Mouse (Mus musculus) adrenal gland, adult 8-10 months (tissue): ENCODE results near the gene 1700029J07Rik. TPM values are rescaled to one million over a fixed set of nuclear protein-coding genes. Genes with fewer than 3 reads are reported as not detected.

ENCODE experiments used
- DNase-seq: peaks from one replicate; pipeline ENCODE4 v3.0.0; 2022
- total RNA-seq, 4 experiments: library from RNA; stranded (reverse); gene quantifications; 2 replicates each; pipeline ENCODE4 v1.2.4; 2022

1700029J07Rik gene
- 1 to 10 TPM; 2.0 to 4.5 (median 3.5) TPM for total RNA-seq

DNA sequence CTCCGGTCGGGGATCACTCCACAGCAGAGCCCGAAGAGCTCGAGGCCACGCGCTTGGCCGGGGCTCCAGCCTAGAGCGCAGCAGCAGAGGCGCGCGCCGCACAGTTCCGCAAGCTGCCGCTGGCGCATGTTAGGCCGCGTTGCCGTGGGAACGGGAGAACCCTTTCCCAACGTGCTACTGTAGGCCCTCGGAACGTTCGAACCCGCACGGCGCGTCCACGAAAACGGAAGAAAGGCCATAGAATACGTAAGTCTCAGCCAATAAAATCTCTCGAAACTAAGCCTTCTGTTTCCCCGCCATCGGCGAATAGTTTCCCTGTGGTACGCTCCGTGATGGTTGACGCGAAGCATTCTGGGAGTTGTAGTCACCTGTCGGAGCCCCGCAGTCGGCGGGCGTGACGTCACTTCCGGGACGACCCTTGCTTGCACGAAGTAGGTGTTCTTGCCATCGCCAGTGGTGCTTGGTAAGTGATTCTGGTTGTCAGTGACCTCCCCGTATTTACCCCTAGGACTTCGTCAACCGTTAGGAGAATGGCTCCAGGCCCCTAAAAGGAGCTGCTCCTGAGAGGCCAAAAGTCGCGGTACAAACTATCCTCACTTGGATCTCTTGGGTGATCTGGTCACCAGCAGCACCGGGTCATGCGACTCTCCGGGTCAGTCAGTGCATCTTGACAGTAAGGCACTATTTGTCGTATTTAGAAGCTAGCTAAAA, at the start of gene 1700029J07Rik, which contains the start of gene Ufsp2:
TSS of gene 1700029J07Rik (minus strand) at position 127 of the 711 bp plus-strand sequence.
TSS of gene Ufsp2 (plus strand) at position 403 of the 711 bp plus-strand sequence.
- DNase-seq = peak; percentile 96

DNA sequence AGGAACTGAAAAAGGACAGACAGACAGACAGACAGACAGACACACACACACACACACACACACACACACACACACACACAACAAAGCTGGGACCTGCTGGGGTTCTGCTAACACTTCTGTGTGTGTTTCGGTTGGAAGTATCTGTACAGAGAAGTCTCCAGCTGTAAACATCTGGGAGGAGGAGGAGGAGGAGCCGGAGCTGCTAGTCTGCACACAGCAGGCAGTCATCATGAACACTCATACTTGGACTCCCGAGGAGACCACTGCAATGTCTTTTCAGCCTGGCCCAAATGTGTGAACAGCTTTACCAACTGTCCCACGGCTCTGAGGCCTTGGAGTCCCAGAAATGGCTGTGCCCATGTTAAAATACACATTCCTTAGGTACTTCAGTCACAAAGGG, 49.3 kb upstream of the 1700029J07Rik start:
- DNase-seq = no peak

DNA sequence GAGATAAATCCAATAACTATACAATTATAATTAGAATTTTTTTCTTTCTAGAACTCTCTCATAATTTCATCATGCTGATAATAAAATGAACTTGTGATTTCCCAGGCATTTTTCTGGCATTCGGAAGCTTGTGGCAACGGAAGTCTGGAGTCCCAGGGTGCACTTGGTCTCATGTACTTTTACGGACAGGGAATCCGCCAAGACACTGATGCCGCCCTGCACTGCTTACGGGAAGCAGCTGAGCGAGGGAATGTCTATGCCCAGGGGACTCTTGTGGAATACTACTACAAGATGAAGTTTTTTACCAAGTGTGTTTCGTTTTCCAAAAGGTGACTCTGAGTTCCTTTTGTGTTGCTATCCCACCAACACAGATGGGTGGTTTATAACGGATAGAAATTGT, 47.7 kb upstream of the 1700029J07Rik start:
- no peak for DNase-seq

DNA sequence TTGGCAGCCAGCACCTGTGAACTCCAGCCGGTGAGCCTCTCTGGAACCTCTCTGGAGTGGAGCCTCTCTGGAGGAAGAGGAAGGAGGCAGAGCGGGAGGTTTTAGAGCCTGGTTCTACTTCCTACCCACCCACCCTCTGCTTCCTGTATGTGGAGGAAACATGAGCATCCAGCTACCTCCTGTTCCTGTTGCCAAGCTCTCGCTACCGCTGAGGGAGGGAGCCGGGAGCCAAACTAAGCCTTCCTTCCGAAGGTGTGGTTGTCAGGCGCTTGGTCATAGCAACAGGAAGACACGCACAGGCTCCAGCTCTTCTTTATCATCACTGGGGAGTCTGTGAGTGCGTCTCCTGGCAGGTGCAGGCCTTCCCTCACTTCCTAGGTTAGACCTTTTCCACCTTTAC, 47.2 kb upstream of the 1700029J07Rik start:
- no peak for DNase-seq

DNA sequence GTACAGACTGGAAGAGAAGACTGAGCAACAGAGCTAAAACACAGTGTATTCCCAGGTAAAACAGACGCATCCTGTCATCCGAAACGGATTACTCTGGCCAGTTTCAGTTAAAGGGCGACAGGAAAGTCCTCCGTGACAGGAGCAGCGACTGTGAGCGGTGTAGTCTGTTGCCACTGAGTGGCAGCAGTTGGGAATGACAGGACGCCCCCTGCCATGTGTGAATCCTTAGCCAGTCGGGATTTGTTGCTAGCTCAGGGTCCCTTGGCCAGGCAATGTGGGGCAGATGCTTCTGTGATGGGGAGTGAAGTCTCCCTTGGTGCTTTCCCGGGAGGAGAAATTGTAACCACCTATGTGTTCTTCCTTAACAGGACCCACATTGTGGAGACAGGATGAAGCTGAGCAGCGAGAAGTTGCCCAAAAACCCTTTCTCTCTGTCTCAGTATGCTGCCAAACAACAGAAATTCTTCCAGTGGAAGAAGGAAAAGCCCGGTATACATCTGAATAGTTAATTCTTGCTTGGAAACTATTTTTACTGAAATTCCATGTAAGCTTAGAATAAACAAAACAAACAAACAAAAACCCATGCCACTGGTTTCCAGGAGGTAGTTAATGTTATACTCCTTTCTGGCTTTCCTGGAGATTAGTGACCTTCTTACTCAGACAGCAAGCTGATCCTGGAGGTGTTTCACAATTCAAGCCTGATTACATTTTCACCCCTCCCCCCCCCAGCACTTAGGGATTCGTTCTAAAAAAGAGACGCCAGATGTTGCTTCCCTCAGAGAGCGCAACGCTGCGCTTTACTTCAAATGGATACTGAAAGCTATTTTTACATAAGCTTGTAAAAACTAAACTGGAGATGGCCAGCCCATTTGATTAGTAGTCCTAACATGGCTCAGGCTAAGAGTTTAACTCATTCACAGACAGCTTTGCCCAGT, 36.0 kb upstream of the 1700029J07Rik start:
- DNase-seq = no peak

DNA sequence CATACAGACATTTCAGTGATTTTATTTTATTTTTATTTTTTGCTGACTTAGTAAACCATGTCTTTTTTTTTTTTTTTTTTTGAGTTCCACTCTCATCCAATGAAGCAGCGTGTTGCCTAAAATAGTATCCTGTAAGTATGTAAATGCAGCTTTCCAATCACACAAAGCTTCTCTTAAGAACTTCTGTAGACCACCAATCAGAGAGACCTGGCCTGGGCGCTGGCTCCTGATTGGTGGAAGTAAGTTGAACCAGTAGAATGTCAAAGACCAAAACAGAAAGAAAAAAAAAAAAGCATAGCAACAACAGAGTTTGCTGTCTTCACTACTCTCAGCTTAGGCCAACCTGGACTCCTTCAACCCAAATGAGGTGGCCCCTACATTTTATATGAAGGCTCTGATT, 35.3 kb upstream of the 1700029J07Rik start:
- DNase-seq = no peak

DNA sequence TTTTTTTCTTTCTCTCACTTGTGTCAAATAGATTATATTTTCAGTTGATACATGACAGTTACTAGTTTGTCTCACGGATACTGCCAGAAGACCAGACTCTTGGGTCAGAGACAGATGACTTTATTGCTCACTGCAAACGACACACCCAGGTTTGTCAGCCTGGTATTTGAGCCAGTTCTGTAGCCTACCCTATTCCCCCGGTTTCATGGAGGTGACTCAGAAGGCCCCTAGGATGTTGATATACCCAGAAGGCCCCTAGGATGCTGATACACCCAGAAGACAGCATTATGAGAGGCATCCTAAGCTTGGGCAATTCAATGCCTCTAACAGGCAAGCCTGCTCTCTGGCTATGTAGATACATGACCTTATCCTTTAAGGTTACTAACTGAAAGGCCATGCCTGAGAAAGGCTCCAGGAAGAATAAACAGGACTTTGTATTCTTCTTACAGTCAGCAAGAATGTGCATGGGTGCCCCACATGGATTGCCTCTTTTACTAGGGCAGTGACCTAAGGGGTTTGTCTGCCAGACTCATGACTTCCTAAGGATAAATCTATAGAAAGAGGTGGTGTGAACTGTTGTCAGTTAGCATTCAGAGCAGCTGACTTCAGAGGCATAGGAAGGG, 32.1 kb upstream of the 1700029J07Rik start:
- DNase-seq = no peak

DNA sequence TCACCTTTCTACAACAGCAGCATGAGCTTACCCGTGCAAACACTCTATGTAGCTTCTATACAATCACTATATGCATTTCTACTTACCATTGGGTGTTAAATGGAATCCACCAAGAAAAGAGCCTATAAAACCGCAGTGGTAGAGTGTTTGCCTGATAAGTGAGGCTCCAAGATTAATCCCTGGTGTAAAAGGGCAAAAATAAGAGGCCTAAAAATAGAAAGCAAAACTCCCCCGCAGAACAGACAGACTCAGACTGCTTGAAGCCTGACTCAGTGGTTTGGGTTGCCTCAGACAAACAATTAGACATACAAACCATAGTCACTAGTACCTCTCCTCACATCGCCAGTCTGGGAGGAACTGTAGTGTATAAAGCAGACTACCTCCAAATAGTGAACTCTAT, 30.5 kb upstream of the 1700029J07Rik start, which contains the start of gene Ankrd37:
TSS of gene Ankrd37 (minus strand) at position 112 of the 400 bp plus-strand sequence.
- DNase-seq = no peak

DNA sequence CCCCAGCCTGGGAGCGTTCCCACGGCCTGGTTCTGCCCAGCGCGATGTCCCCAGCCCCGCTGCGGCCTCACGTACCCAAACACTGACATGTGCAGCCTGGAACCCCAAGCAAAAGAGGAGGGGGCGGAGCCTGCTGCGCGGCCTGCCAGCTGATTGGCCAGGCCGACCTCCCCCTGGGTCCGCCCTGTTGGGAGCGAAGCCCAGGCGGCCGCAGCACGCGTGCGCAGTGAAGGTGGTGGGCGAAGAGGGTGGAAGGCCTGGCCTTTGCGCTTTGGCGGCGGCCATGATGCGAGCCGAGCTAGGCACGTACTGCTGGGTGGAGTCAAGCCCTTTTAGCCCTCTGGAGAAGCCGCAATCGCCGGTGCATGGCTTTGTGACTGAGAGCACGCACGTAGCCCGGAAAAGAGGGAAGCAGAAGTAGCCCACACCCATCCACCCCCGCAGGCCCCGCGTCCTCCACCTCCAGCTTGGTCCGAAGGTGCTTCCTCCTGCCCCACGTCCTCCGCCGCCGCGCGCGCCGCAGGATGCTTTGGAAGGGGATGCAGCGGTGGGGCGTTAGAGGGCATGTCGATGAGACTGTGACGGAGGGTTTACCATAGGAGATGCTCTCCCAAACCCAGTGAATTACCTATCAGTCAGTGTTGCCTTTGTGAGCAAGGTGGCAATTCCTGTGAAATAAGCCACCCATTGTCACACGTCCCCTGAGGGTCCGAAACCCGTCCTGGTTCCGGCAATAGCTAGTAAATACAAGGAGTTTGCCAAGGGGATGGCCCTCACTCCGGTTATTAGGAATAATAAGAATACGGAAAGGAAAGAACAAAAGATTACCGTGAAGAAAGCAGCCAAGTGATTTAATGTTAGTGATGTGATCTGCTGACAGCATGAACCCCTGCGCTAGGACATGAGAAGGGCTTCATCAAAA, 25.0 kb upstream of the 1700029J07Rik start:
- peak; percentile 98 for DNase-seq

DNA sequence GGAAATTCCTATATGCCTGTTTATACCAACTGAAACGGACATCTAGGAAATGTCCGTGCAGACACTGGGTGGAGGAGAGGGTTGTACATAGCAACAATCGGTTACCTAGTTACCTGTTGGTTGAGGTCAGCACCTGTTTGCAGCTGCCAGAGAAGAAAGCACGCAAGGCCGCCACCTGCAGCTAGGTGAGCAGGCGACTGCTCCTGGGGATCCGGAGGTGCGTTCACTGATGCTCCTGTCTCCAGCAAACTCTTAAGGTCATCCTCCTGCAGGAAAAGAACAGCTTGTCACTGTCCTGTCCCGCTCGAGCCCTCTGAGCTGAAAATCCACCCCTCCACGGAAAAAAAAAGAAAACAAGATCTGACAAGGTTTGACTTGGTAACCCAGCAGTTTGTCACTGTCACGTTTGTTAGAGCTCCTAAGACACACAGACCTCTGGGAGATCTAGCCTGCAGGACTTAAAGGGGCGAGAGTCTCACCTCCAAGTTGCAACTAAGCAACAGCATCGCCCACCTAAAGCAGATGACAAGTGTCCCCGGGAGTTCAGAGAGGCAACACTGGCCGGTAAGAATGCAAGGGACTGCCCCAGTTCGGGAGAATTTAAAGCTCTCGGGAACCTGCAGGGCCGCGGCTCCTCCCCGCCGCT, 24.2 kb upstream of the 1700029J07Rik start, which contains the start of gene Lrp2bp:
TSS of gene Lrp2bp (plus strand) at position 166 of the 646 bp plus-strand sequence.
- peak; percentile 10 for DNase-seq

DNA sequence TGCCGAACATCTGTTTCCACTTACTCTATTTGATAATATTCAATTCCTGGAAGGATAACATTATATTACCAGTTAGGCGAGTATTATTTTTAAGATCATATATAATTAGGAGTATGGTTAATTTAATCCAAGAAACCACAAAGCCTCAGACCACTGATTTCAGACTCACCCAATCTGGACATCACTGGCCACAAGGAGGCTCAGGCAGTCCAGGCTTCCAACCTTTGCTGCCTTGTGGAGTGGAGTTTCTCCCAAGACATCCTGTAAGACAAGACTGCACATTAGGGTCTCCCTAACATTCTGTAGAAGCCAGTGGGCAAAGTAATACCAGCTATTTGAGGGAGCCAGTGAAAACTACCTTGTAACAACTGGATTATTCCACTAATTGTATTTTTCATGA, 23.2 kb upstream of the 1700029J07Rik start:
- DNase-seq = no peak

DNA sequence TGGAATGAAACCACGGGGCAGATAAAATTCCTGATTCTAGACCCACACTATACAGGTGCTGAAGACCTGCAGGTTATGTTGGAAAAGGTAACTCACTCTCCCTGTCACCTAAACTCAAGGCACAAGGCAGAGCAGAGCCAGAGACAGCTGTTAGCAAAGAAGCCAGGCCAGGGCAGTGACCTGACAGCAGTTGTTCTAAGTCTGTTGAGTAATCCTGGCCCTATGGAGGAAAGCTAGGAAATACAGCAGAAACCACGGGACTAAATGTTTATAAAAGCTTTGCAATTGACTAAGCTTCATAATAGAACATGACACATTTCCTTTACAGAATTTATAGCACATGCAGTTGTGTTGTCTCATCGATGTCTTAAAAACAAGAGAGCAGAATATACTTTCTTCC, 20.5 kb upstream of the 1700029J07Rik start:
- DNase-seq = no peak

DNA sequence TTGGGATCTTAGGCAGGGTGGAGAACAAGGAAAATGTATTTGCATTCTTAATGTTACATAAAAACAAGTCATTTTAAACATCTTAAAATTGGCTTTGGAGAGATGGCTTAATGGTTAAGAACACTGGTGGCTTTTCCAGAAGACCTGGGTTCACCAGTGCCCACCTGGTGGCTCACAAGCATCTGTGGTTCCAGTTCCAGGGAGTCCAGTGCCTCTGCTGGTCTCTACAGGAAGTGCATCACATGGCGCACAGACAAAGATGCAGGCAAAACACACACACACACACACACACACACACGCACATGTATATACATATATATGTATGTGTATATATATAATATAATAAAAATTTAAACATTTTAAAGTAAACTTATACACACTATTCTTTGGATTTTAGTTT, 19.1 kb upstream of the 1700029J07Rik start:
- no peak for DNase-seq

DNA sequence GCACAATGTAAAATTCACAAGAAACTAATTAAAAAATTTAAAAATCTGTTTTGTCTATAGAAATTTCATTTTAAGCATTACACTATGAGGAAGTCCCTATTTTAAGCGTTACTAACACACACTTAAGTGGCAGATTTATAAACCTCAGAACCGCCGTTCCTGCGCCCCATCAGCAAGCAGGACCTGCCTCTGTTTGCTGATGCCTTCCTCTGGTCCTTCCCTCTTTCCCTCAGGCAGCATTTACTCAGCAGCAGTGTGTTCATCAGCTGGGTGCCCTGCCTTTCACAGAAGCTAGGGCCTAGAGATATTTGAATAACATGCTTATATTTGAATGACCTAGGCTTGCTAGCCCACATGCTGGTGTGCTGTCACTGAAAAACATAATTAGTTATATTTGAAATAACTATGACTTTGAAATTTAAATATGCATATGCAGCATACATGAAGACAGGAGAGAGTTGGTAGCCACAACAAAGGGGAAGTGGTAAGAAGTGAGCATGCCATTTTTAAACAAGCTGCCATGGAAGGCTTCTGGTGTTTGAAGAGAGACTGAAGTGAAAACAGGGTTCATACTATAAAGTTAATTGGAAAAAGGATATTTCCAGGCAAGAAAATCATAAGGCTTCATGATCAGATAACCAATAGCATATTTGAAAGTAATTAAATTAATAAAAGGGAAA, 15.7 kb upstream of the 1700029J07Rik start:
- DNase-seq = no peak

DNA sequence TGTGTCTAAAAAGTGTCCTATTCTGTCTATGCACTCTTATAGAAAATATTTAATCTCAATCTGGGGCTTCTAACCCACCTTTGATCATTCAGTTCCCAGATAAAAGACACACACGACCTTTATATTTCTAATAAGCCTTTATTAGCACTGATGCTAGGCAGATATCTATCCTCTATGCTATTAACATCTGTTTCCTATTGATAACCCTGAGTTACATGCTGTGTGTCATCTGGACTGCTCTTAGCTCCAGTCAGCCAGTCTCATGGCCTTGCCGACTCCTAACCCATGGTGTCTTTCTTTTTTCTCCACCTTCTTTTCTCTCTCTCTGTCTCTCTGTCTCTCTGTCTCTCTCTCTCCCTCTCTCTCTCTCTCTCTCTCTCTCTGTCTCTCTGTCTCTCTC, 13.1 kb upstream of the 1700029J07Rik start:
- no peak for DNase-seq

DNA sequence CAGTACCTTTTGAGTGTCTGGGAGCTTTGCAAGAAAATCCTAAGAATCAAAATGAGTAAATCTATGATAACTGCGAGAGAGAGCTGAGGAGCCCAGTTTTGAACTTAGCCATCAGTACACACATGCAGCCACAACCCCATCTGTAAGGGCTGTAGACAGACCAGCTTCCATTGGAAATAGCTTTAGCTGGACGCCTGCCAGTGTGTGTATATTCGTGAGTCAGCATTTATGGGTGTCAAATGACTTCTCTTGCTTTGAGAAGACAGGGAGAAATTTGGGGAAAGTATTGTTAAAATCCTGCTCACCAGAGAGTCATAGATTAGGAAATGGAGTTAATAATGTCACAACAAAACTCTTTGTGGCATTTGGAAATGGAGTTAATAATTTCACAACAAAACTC, 11.6 kb upstream of the 1700029J07Rik start:
- no peak for DNase-seq

DNA sequence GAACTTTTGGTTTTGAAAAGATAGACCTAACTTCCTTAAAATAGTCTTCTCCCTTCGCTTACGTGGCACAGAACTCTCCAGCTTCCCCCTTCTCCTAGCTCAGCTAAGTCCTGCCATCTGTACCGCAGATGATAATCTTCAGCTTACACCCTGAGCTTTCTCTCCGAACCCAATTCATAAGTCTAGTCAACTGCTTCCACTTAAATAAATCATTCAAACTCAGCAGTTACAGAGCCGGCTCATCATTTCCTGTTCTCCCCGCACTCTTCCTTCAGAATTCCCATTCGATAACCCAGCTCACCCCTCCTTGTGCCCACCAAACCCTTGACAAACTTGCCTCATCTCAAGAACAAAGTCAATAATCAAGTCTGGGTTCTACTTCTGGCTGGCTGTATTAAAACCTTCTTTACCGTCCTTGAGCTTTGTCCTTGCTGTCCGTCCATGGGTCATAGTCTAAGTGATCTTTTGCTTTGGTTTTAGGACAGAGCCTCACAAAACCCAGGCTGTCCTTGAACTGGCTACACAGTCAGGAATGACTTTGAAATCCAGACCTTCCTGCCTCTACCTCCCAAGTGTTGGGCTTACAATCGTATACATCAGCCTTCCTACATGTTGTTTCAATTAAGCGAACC, 901 bp upstream of the 1700029J07Rik start:
- no peak for DNase-seq

DNA sequence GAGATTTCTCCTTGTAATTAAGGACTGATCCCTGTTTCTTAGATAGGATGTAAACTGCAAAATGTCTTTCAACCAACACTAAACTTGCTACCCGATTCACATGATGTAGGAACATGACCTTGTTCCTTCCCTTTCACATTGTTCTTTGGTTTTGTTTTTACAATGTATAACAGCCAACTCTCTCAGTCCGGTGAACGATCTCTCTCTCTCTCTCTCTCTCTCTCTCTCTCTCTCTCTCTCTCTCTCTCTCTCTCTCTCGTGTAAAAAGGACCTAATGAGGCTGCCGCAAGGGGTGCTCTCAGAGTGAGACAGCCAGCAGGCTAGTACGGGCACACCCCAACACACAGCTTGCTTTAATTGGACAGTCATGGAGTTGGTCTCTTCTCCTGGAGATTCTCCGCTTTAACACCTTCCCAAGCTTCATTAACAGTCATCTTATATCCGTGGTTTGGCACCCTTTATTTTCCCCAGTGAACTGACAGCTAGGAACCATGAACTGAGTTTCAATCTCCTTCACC, 1.0 kb downstream of the 1700029J07Rik start:
- no peak for DNase-seq

DNA sequence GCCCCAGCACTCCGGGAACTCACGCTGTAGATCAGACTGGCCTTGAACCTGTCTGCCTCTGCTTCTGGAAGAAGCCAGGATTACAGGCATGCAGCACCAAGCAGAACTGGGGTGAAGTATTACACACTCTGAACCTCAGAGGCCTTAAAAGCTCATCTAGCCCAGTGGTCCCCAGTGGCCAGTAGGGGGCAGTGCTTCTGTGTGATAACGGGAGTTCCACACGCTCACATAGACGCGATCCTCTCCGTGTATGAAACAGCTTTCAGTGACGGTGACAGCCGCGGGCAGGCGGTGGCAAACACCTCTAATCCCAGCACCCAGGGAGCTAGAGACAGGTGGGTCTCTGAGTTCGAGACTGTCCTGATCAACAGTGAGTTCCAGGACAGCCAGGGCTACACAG, 4.2 kb downstream of the 1700029J07Rik start:
- DNase-seq = no peak

DNA sequence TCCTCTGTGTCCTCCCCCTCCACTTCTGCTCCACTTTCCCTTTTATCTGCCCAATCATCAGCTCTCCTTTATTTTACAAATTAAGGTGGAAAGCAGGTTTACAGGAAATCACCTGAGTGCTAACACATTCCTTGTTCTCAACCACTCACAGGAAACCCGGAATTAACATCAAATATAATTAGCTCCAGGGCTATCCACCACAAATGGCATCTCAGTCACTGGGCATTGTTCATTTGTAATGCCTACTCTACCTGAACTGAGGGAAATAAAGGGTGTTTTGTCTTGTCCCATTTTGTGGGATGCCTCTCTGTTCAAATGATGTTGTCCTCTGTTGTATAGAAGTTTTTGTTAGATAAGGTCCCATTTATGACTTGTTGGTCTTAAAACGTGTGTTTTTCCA, 24.4 kb downstream of the 1700029J07Rik start:
- no peak for DNase-seq
